Mouse (Mus musculus) liver, postnatal 0 days (tissue): ENCODE results near the gene Gm49337.
A peak's percentile ranks its signal among the peaks of the same experiment; 100 is the strongest.

Experiments used
- CTCF ChIP-seq: sonication (generic); IDR thresholded peaks from 2 replicates; pipeline ENCODE4 v1.5.1; 2016; ENCODE audit warnings: antibody characterized with exemption, low read depth
- EP300 ChIP-seq: IDR thresholded peaks from 2 replicates; pipeline ENCODE4 v1.6.1; 2016; ENCODE audit warnings: antibody characterized with exemption, low read depth, mild to moderate bottlenecking

DNA sequence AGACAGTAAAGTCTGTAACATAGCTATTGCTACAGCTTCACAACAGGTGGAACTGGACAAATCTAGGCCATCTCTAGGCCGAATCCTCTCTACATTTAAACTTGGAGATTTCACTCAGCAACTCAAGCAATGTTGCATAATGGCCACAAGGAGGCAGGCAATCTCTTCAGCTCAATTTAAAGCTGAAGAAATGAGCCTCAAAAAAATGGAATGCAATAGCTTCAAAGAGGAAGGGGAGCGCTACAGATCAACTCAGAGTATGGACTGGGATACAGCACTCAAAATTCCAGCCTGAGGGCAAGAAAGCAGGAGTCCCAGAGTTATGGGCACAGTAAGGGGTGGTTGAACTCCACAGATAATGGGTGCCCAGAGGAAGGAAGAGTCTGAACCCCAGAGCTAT is 38.2 kb upstream of the Gm49337 start:
- TF ChIP-seq CTCF (peak; percentile 88), EP300 (no peak)
